Mouse (Mus musculus) embryo, embryonic 11.5 days (tissue): Measurements from ENCODE around the gene Eml2.
"Not testable (repeated sequence)": the region's sequence is repeated elsewhere in the genome, so short reads cannot be mapped to it uniquely, and the experiment has no call there.

ENCODE experiments used
- DNase-seq: peaks from one replicate; pipeline ENCODE4 v3.0.0-alpha.2; 2012; ENCODE audit warnings: low read depth, low spot score

Eml2 gene

GRCm38 (mm10) chr7:19175708-19176515 lies at the start of gene Eml2:
Gene Eml2, plus strand, starts transcription at chr7:19176421.
- DNase-seq: no peak

DNA sequence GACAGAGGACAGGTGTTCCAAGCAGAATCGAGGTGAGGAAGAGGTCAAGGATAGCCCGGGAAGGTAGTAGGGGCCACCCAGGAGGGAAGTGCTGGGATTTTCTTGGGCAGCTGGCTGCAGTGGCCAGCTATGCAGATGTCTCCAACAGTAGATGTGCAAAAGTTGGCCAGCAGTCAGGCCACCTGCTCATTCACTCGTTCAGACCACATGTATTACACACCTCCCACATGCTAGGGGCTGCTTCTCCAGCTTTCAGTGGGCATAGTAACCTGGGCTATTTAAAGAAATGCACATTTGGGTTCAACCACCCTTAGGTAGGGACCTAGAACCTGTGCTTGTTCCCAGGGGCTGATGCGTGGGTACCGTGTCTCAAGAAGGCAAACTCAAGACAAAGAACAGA lies 48.5 kb upstream of the Eml2 start:
- no peak for DNase-seq

DNA sequence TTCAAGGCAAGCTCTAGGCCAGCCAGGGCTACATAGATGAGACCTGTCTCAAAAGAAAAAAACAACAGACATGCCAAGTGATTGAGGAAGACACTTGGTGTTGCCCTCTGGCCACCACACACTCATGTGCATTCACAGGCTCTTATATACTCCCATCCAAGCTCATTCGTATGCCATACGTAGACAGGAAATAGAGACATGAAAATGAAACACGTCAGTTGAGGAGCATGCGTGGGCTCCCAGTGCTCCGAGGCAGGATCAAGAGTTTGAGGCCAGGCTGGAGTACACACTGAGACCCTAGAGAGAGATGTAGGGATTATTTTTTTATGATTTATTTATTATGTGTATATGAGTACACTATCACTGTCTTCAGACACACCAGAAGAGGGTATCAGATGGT lies 46.8 kb upstream of the Eml2 start:
- no peak for DNase-seq

- DNase-seq: no peak
These were observed 45.6 kb upstream of the Eml2 start for GRCm38 (mm10) chr7:19130657-19131056.

DNA sequence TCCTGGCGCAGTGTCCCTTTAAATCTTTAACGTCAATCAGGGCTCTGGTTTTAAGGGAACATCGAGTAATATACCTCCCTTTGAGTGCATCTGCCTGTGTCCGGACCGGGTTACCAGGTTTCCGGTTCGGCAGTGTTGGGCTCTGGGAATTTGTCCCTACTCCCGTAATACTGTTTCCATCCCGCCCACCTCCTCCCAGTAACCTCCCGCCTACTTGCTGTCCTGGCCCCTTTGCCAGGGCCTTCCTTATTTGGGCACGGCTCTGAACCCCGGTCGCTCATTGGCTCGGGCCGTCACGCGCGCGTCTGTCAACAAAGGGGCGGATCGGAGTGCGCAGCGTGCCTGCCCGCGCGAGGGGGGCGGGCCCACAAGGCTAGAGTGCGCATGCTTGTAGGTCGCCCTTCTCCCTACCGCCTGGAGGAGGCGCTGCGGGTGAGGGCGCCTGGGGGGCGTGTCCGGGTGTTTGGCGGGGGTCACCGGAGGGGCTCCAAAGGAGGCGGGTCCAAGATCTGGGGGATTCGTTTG lies 44.8 kb upstream of the Eml2 start:
- peak; percentile 91 for DNase-seq

DNA sequence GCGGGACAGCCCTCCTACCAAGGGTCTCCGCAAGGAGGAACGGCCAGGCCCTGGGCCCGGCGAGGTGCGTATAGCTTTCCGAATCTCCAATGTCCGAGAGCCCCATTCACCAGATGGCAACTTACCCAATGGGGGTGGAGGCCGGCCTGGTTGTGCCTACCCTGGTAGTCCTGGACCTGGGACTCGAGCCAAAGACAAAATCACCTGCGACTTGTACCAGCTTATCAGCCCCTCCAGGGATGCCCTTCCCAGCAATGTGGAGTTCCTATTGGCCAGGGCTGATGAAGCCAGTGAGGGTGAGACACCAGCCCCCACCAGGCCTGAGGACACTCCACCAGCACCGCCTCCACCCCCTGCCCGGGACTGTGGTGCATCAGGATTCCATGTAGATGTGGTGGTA lies 40.1 kb upstream of the Eml2 start:
- no peak for DNase-seq

DNA sequence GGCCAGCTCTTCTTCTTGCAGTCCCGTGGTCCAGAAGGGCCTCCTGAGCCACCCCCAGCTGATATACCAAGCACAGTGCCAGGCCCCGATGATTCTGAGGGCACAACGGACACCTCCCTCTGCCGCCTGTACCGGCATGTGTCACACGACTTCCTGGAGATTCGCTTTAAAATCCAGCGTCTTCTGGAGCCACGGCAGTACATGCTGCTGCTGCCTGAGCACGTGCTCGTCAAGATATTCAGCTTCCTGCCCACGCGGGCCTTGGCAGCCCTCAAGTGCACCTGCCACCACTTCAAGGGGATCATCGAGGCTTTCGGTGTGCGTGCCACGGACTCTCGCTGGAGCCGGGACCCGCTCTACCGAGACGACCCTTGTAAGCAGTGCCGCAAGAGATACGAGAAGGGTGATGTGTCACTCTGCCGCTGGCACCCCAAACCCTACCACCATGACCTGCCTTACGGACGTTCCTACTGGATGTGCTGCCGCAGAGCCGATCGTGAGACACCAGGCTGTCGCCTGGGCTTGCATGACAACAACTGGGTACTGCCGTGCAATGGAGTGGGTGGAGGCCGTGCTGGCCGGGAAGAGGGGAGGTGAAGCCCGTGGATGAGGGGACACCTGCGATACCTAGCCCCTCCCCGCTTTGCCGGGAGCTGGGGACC lies 39.4 kb upstream of the Eml2 start:
- no peak for DNase-seq

GRCm38 (mm10) chr7:19137380-19137779 lies 38.8 kb upstream of the Eml2 start:
- DNase-seq: no peak

- DNase-seq: no peak
These were observed 29.4 kb upstream of the Eml2 start for GRCm38 (mm10) chr7:19146793-19147192.

DNA sequence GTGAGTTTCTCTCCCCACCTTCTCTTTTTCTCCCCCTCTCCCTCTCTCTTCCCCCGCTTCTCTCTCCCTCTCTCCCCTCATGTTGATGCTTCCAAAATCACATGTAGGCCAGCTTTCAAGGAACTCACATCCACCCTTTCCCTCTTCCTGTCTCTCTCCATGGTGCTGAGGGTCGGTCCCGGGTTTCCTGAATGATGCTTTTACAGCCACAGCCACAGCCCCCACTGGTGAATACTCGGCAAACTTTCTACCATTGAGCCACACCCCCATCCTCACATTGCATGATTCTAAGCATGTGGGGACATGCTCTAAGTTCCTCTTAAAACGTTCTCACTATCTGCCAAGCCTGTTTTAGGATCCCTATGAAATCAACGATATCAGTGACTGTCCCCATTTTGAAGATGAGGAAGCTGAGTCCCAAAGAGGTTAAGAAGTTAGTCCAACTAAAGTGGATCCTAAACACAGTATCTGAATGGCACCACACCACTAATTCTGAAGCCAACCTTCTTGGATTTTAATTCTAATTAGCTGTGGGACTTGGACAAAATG lies 28.6 kb upstream of the Eml2 start:
- no peak for DNase-seq

DNA sequence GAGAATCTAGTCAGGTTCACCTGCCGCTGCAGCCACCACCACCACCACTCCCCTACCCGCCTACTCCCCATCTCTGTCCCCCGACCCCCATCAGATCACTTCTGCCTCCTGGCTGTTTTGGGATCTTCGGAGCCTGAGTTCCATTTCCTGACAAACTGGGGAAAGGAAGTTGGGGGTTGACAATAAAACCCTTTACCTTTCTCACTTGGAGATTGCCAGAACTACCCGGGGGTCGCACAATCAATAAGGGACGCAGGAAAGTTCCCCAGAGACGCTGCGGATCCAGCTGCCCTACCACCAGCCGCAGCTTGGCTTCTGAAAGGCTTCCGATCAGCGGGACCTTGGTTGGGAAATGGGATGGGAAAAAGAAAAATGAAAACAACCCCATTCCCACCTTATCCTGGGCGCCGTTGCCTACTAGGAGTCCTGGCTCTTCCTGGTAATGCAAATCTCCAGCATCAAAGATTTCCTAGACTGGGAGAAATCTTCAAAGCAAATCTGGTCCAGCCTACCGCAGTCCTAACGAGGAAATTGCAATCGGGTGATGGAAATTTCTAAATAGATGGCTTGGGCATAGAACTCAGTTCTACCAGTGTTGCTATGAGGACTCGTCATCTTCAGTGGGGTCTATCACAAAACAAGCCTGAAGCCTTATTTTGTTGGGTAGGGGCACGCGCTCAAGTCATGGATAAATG lies 27.9 kb upstream of the Eml2 start:
- no peak for DNase-seq

GRCm38 (mm10) chr7:19148875-19149541 lies 27.2 kb upstream of the Eml2 start, which contains the start of gene Qpctl:
Gene Qpctl, minus strand, starts transcription at chr7:19149291.
- DNase-seq: peak; percentile 98

DNA sequence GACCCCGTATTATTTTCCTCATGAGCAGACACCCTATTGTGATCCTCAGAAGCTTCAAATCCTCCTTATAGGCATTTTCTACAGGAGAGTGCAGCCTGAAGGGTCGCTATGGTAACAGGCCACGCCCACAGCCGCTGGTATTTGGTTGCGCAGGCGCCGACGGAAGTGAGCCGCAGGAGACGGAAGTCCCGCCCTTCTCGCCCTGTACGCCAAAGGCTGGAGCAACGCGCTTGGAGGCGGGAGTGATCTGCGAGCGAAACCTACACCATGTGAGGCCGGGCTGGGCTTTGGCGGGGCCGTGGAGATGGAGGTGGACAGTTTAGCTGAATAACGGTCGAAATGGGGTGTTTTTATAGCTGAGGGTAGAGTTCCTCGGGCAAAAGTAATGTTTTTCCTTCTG lies 26.6 kb upstream of the Eml2 start, which contains the start of gene Snrpd2:
Gene Snrpd2 (plus strand): TSS at position 97 of the 400 bp plus-strand sequence.
- DNase-seq: peak; percentile 94

DNA sequence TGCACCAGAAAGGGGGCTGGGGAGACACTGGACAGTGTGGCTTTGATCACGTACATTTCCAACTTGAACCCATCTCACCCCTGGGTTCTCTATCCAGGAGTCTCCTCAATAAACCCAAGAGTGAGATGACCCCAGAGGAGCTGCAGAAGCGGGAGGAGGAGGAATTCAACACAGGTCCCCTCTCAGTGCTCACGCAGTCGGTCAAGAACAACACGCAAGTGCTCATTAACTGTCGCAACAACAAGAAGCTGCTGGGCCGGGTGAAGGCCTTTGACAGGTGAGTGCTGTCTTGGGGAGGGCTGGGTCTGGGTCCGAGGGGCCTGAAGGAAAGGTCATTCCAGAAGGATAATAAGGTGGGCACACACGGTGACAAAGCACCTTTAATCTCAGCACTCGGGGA lies 25.1 kb upstream of the Eml2 start:
- not testable (repeated sequence) for DNase-seq

DNA sequence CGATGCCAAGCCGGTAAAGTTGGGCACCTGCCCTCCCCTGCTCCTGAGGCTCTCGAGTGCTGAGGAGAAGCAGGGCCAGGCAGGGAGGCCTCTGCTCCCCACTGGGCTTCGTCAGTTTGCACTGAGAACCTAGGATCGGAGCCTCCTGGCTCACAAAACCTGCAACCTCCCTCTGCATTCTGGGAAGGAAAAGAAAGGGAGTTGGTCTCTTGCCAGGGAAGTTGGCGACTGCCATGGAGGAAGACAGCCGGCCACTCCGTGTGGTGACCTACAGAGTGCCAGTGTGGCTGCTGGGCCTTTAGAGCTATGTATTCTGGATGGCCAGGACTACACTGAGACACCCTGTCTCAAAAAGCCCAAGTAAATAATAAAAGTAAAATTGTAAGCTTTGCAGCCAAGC lies 21.4 kb upstream of the Eml2 start:
- no peak for DNase-seq

DNA sequence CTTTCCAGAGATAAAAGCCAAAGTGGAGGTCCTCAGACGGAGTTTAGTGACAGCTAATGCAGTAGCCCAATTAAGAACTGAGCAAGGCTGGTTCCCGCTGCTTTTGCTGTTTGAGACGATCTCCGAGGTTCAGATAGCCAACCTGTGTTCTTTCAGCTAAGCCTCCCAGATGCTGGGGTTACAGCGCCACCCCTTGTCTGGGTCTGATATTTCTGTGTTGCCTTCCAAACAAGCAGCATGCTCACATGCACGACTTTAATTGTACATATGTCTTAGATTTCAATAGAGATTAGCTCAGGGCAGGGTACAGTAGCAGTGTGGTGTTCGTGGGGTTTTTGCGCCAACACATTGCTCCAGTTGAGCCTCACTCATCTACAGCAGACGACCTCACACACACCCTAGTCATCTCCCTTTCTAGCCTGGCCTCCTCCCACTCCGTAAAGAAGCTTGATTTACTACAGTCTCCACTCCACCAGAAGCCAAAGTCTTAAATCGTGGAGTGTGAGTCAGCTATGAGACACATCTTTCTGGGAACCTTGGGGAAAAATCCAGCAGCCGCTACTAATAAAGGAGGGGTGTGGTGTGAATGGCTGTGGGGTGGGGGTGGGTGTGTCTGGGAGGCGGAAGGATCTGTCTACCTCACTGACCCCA lies 20.3 kb upstream of the Eml2 start:
- no peak for DNase-seq

- peak; percentile 73 for DNase-seq
These were observed 18.9 kb upstream of the Eml2 start for GRCm38 (mm10) chr7:19157160-19157800.

DNA sequence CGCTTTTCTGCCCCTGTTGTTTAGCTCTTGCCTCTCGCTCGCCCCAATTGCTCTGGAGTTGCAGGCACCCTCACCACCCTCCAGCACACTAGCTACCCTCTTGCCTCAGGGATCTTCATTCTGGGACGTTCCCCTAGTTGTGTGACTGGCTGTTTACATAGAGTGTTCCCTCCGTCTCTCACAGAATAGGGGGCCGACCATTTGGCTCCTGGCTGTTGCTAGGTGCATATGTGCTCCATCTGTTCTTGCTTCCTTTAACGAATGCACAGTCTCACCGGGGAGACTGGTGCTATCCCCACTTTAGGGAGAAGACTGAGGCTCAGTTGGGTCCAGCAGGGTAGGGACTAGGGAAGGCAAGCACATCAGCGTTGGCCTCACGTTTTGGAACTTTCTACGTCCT lies 17.6 kb upstream of the Eml2 start:
- DNase-seq: no peak

GRCm38 (mm10) chr7:19159411-19159810 lies 16.8 kb upstream of the Eml2 start:
- no peak for DNase-seq

DNA sequence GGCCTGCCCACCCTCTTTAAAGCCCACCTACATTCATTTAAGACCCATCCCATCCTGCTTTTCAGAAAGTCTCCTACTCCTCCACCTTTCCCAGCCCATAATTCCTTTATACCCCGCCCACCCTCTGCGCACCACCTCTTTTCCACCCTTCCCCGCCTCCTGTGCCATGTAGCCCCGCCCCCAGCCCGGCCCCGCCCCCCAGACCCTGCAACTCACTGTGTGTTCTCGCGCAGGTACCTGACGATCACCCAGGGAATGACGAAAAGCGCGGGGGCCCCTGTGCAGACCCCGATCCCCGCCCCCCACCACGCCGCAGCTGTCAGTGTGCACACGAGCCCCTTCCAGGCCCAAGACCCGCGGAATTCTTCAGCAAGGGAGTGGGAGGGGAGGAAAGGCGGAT lies 16.1 kb upstream of the Eml2 start:
- no peak for DNase-seq
